Mouse (Mus musculus) heart, embryonic 10.5 days (tissue): ENCODE measurements around the gene Phrf1. TPM values are rescaled to one million over a fixed set of nuclear protein-coding genes. Genes with fewer than 3 reads are reported as not detected.
"Not testable (repeated sequence)": the region's sequence is repeated elsewhere in the genome, so short reads cannot be mapped to it uniquely, and the experiment has no call there.

Experiments
- DNase-seq: peaks from one replicate; pipeline ENCODE4 v3.0.0-alpha.2; 2017; ENCODE audit warnings: low spot score
- H3K27ac ChIP-seq: fragments of 300-500 bp; sonication (generic); 2 replicates; pipeline ENCODE4 v1.5.1; 2016; ENCODE audit warnings: mild to moderate bottlenecking
- H3K27me3 ChIP-seq: fragments of 300-500 bp; sonication (generic); 2 replicates; pipeline ENCODE4 v1.6.1; 2016; ENCODE audit warnings: mild to moderate bottlenecking; ENCODE audit not compliant: poor library complexity, insufficient read depth, severe bottlenecking
- H3K36me3 ChIP-seq: fragments of 300-500 bp; sonication (generic); 2 replicates; pipeline ENCODE4 v1.6.1; 2016; ENCODE audit warnings: mild to moderate bottlenecking, moderate library complexity
- H3K4me1 ChIP-seq: fragments of 300-500 bp; sonication (generic); 2 replicates; pipeline ENCODE4 v1.6.1; 2016; ENCODE audit warnings: mild to moderate bottlenecking
- H3K4me3 ChIP-seq: fragments of 300-500 bp; sonication (generic); 2 replicates; pipeline ENCODE4 v1.5.1; 2016; ENCODE audit warnings: mild to moderate bottlenecking, moderate library complexity
- H3K9me3 ChIP-seq: fragments of 300-500 bp; sonication (generic); 2 replicates; pipeline ENCODE4 v1.6.1; 2016; ENCODE audit warnings: mild to moderate bottlenecking, moderate library complexity
- WGBS: fragments of 180-500 bp; shearing (Covaris S2); methylation state at CpG from one replicate; pipeline ENCODE4 v1.1.7; 2016; 5-methylcytosine and 5-hydroxymethylcytosine counted together
- polyA plus RNA-seq: library from polyadenylated mRNA; unstranded; fragments of >200 nt; fragmentation: Nextera tagmentation; extraction: Ambion mirVana; gene quantifications from 2 replicates; pipeline ENCODE4 v1.2.1, GENCODE M21; 2016

Gene Phrf1
- polyA plus RNA-seq, 1 experiment from 2014 or later: 84.7 TPM

DNA sequence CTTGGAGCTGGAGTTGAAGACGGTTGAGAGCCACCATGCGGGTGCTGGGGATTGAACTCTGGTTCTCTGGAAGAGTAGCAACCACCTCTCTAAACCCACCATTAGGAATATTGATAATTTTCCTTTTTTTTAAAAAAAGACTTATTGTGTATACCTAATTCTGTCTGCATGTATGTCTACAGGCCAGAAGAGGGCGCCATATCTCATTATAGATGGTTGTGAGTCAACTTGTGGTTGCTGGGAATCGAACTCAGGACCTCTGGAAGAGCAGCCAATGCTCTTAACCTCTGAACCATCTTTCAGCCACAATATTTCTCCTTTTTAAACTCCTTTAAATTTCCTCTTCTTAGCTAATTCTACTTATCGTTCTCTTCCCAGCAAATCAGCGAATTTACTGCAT is 2.0 kb upstream of the Phrf1 start:
- Histone ChIP-seq H3K4me3 (no peak overlapping the region), H3K36me3 (peaks cover 9% of the 10 kb centered on the region), H3K4me1 (peaks cover 31% of the 10 kb centered on the region), H3K27ac (no peak overlapping the region), H3K27me3 (no peaks in the 10 kb centered on the region), H3K9me3 (no peaks in the 10 kb centered on the region)
- WGBS: 82% methylated on average over 6 of the region's 6 CpGs
- DNase-seq: no peak

DNA sequence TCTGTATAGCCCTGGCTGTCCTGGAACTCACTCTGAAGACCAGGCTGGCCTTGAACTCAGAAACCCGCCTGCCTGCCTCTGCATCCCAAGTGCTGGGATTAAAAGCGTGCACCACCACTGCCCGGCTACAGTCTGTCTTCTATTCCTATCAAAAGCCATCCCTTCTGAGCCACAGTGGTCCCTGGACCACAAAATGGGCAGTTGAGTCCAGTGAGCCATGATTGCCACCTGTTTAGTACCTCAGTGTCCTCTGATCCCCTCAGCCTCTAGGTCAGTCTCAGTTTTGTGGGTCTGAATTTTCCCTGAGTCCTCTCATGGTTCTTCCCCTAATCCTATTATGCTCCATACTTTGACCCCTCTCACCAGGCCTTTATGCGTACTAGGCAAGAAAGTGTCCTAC is 788 bp upstream of the Phrf1 start:
- H3K27ac ChIP-seq: peak overlapping the region; percentile 96
- WGBS: 77% methylated on average over 4 of the region's 4 CpGs

DNA sequence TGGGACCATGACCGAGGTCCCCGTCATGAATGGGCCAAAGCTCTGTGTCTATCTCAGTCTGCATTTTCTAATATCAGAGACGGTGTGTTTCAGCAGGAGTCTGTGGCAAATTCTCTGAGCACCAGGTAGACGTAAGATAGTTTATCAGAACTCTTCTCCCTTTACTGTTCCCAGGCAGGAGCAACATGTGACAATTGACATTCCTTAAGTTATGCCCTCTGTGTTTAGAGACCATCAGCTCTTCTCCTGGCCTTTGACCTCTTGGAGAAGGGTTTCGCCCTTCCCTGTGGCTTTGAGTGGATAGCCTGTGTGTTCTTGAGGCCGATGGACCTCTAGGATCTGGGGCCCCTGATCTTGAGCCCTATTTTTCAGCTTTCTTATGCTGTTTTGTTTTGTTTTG is 1.1 kb downstream of the Phrf1 start:
- 62% methylated on average over 6 of the region's 6 CpGs for WGBS
- no peaks in the 10 kb centered on the region for H3K27me3 ChIP-seq
- H3K36me3 ChIP-seq: peaks cover 41% of the 10 kb centered on the region
- DNase-seq: no peak
- 0 out of 2 replicates have a peak overlapping the region, but pooled peaks have one; percentile 96 for H3K27ac ChIP-seq
- H3K4me3 ChIP-seq: peak overlapping the region; percentile 98
- H3K9me3 ChIP-seq: no peaks in the 10 kb centered on the region
- peaks cover 20% of the 10 kb centered on the region for H3K4me1 ChIP-seq

More for the DNA sequence above, 788 bp upstream of the Phrf1 start:
- Histone ChIP-seq H3K9me3 (no peaks in the 10 kb centered on the region), H3K36me3 (peaks cover 22% of the 10 kb centered on the region), H3K4me1 (peaks cover 21% of the 10 kb centered on the region), H3K4me3 (peak overlapping the region; percentile 98), H3K27me3 (no peaks in the 10 kb centered on the region)
- DNase-seq: no peak

GRCm38 (mm10) chr7:141230570-141230969 is 2.0 kb downstream of the Phrf1 start:
- WGBS: 90% methylated on average over 4 of the region's 4 CpGs
- Histone ChIP-seq H3K4me3 (no peak overlapping the region), H3K27ac (no peak overlapping the region), H3K9me3 (no peaks in the 10 kb centered on the region), H3K36me3 (peaks cover 49% of the 10 kb centered on the region), H3K4me1 (peaks cover 20% of the 10 kb centered on the region), H3K27me3 (no peaks in the 10 kb centered on the region)
- DNase-seq: no peak

- H3K4me3 ChIP-seq: no peak overlapping the region
- H3K27ac ChIP-seq: no peak overlapping the region
- WGBS: 94% methylated on average over 3 of the region's 3 CpGs
- H3K36me3 ChIP-seq: peaks cover 53% of the 10 kb centered on the region
- H3K9me3 ChIP-seq: no peaks in the 10 kb centered on the region
- H3K27me3 ChIP-seq: no peaks in the 10 kb centered on the region
- peaks cover 20% of the 10 kb centered on the region for H3K4me1 ChIP-seq
- no peak for DNase-seq
Observed at GRCm38 (mm10) chr7:141231111-141231510, 2.5 kb downstream of the Phrf1 start.

DNA sequence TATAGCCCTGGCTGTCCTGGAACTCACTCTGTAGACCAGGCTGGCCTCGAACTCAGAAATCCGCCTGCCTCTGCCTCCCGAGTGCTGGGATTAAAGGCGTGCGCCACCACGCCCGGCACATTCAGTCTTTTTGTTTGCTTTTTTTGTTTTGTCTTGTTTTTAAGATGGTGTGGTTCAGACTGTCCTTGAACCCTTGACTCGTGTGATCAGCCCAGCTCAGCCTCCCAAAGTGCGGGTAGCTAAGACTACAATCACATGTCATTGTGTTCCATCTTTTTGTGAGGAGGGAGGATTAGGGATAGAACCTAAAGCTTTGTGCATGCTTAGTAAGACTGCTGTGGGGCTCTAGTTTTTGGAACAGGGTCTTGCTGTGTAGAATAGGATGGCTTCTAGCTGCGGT is 3.0 kb downstream of the Phrf1 start:
- peaks cover 20% of the 10 kb centered on the region for H3K4me1 ChIP-seq
- no peak overlapping the region for H3K27ac ChIP-seq
- no peak overlapping the region for H3K4me3 ChIP-seq
- peaks cover 56% of the 10 kb centered on the region for H3K36me3 ChIP-seq
- WGBS: 93% methylated on average over 10 of the region's 10 CpGs
- no peak for DNase-seq
- no peaks in the 10 kb centered on the region for H3K27me3 ChIP-seq
- no peaks in the 10 kb centered on the region for H3K9me3 ChIP-seq

- H3K4me3 ChIP-seq, H3K27me3 ChIP-seq, DNase-seq, H3K4me1 ChIP-seq, H3K9me3 ChIP-seq, H3K27ac ChIP-seq: not testable (repeated sequence)
- peaks cover 96% of the 10 kb centered on the region for H3K36me3 ChIP-seq
- WGBS: 84% methylated on average over 4 of the region's 4 CpGs
Observed at GRCm38 (mm10) chr7:141250486-141250885, 21.9 kb downstream of the Phrf1 start.

- DNase-seq: no peak
- peaks cover 96% of the 10 kb centered on the region for H3K36me3 ChIP-seq
- no peaks in the 10 kb centered on the region for H3K4me1 ChIP-seq
- no peaks in the 10 kb centered on the region for H3K9me3 ChIP-seq
- no peak overlapping the region for H3K4me3 ChIP-seq
- no peaks in the 10 kb centered on the region for H3K27me3 ChIP-seq
- 87% methylated on average over 10 of the region's 10 CpGs for WGBS
- H3K27ac ChIP-seq: no peak overlapping the region
Observed at GRCm38 (mm10) chr7:141256159-141256558, 27.6 kb downstream of the Phrf1 start.

DNA sequence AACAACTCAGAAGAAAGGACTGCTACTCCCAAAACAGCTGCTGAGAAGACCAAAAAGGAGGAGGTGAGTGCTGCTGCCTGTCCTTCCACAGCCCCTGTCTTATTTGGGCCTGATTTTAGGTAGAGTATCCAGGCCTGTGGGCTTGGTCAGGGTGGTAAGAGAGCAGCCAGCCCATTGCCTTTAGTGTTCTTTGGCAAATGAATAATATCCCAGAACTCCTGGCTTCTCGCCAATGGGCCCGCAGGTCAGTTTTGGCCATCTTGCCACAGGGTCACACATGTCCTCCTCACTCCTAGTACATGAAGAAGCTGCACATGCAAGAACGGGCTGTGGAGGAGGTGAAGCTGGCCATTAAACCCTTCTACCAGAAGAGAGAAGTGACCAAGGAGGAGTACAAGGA is 32.9 kb downstream of the Phrf1 start:
- 86% methylated on average over 3 of the region's 3 CpGs for WGBS

DNA sequence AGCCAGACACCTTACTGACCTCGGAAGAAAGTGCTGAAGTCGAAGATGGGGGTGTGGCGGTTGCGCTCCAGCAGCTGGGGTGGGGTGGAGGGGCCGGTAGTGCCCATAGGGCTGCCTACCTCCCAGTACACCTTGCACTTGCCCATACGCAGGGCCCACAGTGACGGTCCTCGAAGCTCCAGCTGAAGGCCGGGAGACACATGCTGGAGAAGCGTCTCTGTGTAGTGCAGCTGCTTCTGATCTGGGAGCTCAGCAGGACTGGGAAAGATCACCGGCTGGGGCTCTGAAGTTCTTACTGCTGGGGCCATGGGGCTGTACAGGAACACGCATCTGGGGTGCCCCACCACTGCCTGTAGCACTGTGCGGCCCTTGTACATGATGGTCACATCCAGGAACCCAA is 35.1 kb downstream of the Phrf1 start:
- Histone ChIP-seq H3K4me1 (peaks cover 15% of the 10 kb centered on the region), H3K27me3 (no peaks in the 10 kb centered on the region), H3K9me3 (no peaks in the 10 kb centered on the region), H3K36me3 (peaks cover 58% of the 10 kb centered on the region), H3K4me3 (no peak overlapping the region), H3K27ac (no peak overlapping the region)
- 87% methylated on average over 13 of the region's 13 CpGs for WGBS
- DNase-seq: no peak

More for the DNA sequence above, 32.9 kb downstream of the Phrf1 start:
- H3K36me3 ChIP-seq: peaks cover 79% of the 10 kb centered on the region
- H3K27ac ChIP-seq: no peak overlapping the region
- no peak overlapping the region for H3K4me3 ChIP-seq
- no peaks in the 10 kb centered on the region for H3K9me3 ChIP-seq
- no peaks in the 10 kb centered on the region for H3K27me3 ChIP-seq
- no peak for DNase-seq
- H3K4me1 ChIP-seq: peaks cover 15% of the 10 kb centered on the region

- peaks cover 18% of the 10 kb centered on the region for H3K4me1 ChIP-seq
- H3K9me3 ChIP-seq: no peaks in the 10 kb centered on the region
- no peak for DNase-seq
- no peak overlapping the region for H3K4me3 ChIP-seq
- no peak overlapping the region for H3K27ac ChIP-seq
- peaks cover 52% of the 10 kb centered on the region for H3K36me3 ChIP-seq
- H3K27me3 ChIP-seq: peaks cover 2% of the 10 kb centered on the region; the same call in 1 of the 2 replicates
- WGBS: 70% methylated on average over 11 of the region's 11 CpGs
Observed at GRCm38 (mm10) chr7:141264041-141264700, 35.6 kb downstream of the Phrf1 start.

- DNase-seq: no peak
- peaks cover 20% of the 10 kb centered on the region for H3K4me1 ChIP-seq
- peaks cover 9% of the 10 kb centered on the region; the same call in 1 of the 2 replicates for H3K27me3 ChIP-seq
- no peak overlapping the region for H3K27ac ChIP-seq
- no peaks in the 10 kb centered on the region for H3K9me3 ChIP-seq
- H3K36me3 ChIP-seq: peaks cover 45% of the 10 kb centered on the region
- H3K4me3 ChIP-seq: peak overlapping the region; percentile 66; the same call in 1 of the 2 replicates
- WGBS: 28% methylated on average over 12 of the region's 12 CpGs
Observed at GRCm38 (mm10) chr7:141264761-141265410, 36.3 kb downstream of the Phrf1 start.

DNA sequence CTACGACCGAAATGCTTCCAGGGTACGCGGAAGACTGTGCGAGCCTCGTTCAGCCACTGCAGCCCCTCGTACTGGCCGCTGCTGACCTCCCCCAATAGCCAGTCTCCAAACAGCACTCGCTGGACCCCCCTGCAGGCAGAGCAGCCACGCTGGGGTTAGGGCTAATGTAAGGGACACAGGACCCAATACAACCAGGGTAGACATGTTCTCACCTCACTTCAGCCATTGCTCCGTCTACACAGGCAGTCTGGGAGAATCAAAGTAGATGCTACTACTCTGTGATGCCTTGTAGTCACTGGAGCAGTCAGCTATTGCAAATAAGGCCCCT is 36.8 kb downstream of the Phrf1 start:
- peaks cover 40% of the 10 kb centered on the region for H3K36me3 ChIP-seq
- H3K27ac ChIP-seq: no peak overlapping the region
- H3K4me1 ChIP-seq: peaks cover 20% of the 10 kb centered on the region
- 45% methylated on average over 11 of the region's 11 CpGs for WGBS
- H3K4me3 ChIP-seq: peak overlapping the region; percentile 66
- H3K27me3 ChIP-seq: peaks cover 9% of the 10 kb centered on the region; the same call in 1 of the 2 replicates
- H3K9me3 ChIP-seq: no peaks in the 10 kb centered on the region
- no peak for DNase-seq
